Mouse (Mus musculus): ENCODE data around the gene Olfr194. TPM values are rescaled to one million over a fixed set of nuclear protein-coding genes. Genes with fewer than 3 reads are reported as not detected.
"Not testable (repeated sequence)": the region's sequence is repeated elsewhere in the genome, so short reads cannot be mapped to it uniquely, and the experiment has no call there.

The Olfr194 gene
- polyA plus RNA-seq, 1 experiment, result not detected

DNA sequence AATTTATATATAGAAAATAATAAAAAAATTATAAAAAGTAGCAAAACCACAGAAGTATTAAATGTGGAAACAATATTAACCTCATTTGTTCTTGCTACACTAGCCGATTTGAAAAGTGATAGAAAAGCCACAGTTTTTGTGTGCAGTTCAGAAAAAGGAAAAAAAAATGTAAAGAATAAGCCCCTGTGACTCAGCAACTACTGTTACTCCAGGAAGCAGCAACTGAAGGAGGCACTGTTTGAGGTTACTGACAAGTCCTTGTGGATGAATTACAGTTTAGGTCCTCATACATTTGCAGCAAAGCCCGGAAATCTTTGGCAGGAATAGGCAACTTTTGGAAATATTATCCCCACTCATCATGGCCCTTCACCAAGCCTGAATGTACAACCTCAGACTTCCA, 15.6 kb downstream of the Olfr194 start:
- Histone ChIP-seq H3K4me1 (ENCODE audit: control insufficient read depth, insufficient read depth, insufficient read length, low read length) (no peaks in the 10 kb centered on the region), H3K4me3 (ENCODE audit: low read depth, low read length) (no peak overlapping the region), H3K36me3 (ENCODE audit: control insufficient read depth, insufficient read depth, low read length) (no peaks in the 10 kb centered on the region), H3K27me3 (ENCODE audit: control insufficient read depth, insufficient read depth, low read length) (no peaks in the 10 kb centered on the region), H3K27ac (ENCODE audit: insufficient read depth, low read depth, low read length) (no peak overlapping the region)
- 84% methylated on average over 2 of the region's 2 CpGs for WGBS
- no peak for TF ChIP-seq CTCF (IDR thresholded peaks at IDR 0.05; ENCODE audit: extremely low read depth, insufficient read length, insufficient replicate concordance, low read depth, low read length)
- no peak for TF ChIP-seq POLR2A (IDR thresholded peaks at IDR 0.05; ENCODE audit: low read depth, low read length)

DNA sequence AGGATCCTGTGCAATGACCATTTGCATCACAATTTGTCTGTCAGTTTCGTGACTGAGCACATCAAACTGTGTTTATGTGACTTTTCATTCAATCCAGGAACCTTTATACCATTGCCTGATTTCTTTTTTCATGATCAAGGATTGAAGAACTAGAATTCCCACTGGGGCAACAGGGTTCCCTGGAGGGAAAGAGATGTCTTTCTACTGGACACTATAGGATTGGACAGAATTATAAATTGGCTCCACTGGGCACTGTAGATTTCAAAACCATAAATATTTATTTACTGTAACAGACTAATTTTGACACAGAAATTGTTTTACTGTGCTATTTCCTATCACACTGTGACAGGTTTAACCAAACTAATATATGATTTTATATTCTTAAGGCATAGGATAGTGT, 31.1 kb downstream of the Olfr194 start, which contains the start of gene Olfr191:
Gene Olfr191 (minus strand): TSS at position 101 of the 400 bp plus-strand sequence.
- not testable (repeated sequence) for H3K4me3 ChIP-seq (ENCODE audit: low read depth, low read length); H3K27ac ChIP-seq (ENCODE audit: insufficient read depth, low read depth, low read length); H3K4me1 ChIP-seq (ENCODE audit: control insufficient read depth, insufficient read depth, insufficient read length, low read length); H3K36me3 ChIP-seq (ENCODE audit: control insufficient read depth, insufficient read depth, low read length); H3K27me3 ChIP-seq (ENCODE audit: control insufficient read depth, insufficient read depth, low read length)
- WGBS, result 48% methylated on average over 1 of the region's 1 CpGs

DNA sequence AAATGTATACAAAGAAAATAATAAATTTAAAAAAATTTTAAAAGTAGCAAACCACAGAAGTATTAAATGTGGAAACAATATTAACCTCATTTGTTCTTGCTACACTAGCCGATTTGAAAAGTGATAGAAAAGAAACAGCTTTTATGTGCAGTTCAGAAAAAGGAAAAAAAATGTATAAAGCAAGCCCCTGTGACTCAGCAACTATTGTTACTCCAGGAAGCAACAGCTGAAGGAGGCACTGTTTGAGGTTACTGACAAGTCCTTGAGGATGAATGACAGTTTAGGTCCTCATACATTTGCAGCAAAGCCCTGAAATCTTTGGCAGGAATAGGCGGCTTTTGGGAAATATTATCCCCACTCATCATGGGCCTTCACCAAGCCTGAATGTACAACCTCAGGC, 39.8 kb downstream of the Olfr194 start:
- not testable (repeated sequence) for H3K4me3 ChIP-seq (ENCODE audit: low read depth, low read length); H3K36me3 ChIP-seq (ENCODE audit: control insufficient read depth, insufficient read depth, low read length); H3K27ac ChIP-seq (ENCODE audit: insufficient read depth, low read depth, low read length); H3K27me3 ChIP-seq (ENCODE audit: control insufficient read depth, insufficient read depth, low read length); H3K4me1 ChIP-seq (ENCODE audit: control insufficient read depth, insufficient read depth, insufficient read length, low read length)
- 76% methylated on average over 2 of the region's 2 CpGs for WGBS

DNA sequence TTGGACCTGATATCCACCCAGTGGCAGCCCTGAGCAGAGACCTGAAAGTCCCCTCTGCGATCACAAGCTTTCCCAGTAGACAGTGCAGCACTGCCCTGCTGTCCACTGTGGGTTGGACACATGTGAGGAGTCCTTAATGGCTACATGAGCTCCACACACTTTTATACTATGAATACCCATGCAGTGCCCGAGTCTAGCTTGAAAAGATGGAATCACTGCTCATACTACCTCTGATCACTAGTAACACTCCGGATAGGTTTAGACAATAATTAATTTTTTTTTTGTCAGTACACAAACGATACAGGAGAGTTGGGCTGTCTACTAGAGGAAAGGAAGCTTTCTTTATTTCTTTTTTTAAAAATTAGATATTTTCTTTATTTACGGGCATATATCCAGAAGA, 43.0 kb downstream of the Olfr194 start, which contains the start of gene Olfr190:
Gene Olfr190 (minus strand): TSS at position 101 of the 400 bp plus-strand sequence.
- 80% methylated on average over 5 of the region's 5 CpGs for WGBS
- H3K27me3 ChIP-seq (ENCODE audit: control insufficient read depth, insufficient read depth, low read length), result no peaks in the 10 kb centered on the region
- no peak within 1 kb of the TSS for H3K4me3 ChIP-seq (ENCODE audit: low read depth, low read length)
- no peak for TF ChIP-seq CTCF (IDR thresholded peaks at IDR 0.05; ENCODE audit: extremely low read depth, insufficient read length, insufficient replicate concordance, low read depth, low read length)
- no peak for TF ChIP-seq POLR2A (IDR thresholded peaks at IDR 0.05; ENCODE audit: low read depth, low read length)
- no peaks in the 10 kb centered on the region for H3K36me3 ChIP-seq (ENCODE audit: control insufficient read depth, insufficient read depth, low read length)
- no peaks in the 10 kb centered on the region for H3K4me1 ChIP-seq (ENCODE audit: control insufficient read depth, insufficient read depth, insufficient read length, low read length)
- no peak within 1 kb of the TSS for H3K27ac ChIP-seq (ENCODE audit: insufficient read depth, low read depth, low read length)

DNA sequence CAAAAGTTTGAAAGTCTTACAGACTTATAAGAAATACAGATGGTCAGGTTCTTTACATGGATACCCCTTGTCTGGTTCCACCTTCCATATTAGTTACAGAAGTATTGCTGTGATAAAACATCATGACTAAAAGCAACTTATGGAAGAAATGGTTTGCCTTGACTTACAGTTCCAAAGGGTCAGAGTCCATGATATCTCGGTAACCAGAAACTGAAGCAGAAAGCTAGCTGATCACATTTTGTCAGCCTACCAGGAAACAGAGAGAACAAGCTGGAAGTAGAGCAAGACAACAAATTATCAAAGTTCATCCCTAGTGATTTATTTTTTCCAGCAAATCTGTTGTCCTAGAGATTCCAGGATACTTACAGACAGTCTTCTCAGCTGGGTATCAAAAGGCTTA, 47.3 kb downstream of the Olfr194 start:
- no peak overlapping the region for H3K4me3 ChIP-seq (ENCODE audit: low read depth, low read length)
- no peaks in the 10 kb centered on the region for H3K4me1 ChIP-seq (ENCODE audit: control insufficient read depth, insufficient read depth, insufficient read length, low read length)
- H3K27me3 ChIP-seq (ENCODE audit: control insufficient read depth, insufficient read depth, low read length), result no peaks in the 10 kb centered on the region
- no peaks in the 10 kb centered on the region for H3K36me3 ChIP-seq (ENCODE audit: control insufficient read depth, insufficient read depth, low read length)
- 48% methylated on average over 1 of the region's 1 CpGs for WGBS
- TF ChIP-seq CTCF (IDR thresholded peaks at IDR 0.05; ENCODE audit: extremely low read depth, insufficient read length, insufficient replicate concordance, low read depth, low read length) (no peak), POLR2A (IDR thresholded peaks at IDR 0.05; ENCODE audit: low read depth, low read length) (no peak)
- no peak overlapping the region for H3K27ac ChIP-seq (ENCODE audit: insufficient read depth, low read depth, low read length)

DNA sequence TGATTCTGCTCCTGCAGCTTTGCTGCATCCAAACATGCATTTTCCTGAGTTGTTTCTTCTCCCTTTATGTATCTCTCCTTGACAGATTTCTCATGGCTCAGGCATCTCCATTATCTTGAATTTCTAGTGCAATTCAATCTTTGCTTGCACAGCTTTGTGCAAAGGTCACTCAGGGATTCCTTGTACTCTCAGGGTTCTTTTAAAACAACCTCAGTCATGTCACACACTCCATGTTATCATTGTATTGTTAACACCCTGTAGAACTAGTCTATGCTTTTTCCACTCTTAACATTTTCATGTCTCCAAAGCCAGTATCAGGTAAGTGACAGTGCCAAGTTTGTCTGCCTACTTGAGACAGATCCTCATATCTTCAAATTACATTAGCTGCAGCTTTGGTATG, 49.1 kb downstream of the Olfr194 start:
- Histone ChIP-seq H3K4me1 (ENCODE audit: control insufficient read depth, insufficient read depth, insufficient read length, low read length) (no peaks in the 10 kb centered on the region), H3K27ac (ENCODE audit: insufficient read depth, low read depth, low read length) (no peak overlapping the region), H3K27me3 (ENCODE audit: control insufficient read depth, insufficient read depth, low read length) (no peaks in the 10 kb centered on the region), H3K4me3 (ENCODE audit: low read depth, low read length) (no peak overlapping the region), H3K36me3 (ENCODE audit: control insufficient read depth, insufficient read depth, low read length) (no peaks in the 10 kb centered on the region)
- no peak for TF ChIP-seq POLR2A (IDR thresholded peaks at IDR 0.05; ENCODE audit: low read depth, low read length)
- TF ChIP-seq CTCF (IDR thresholded peaks at IDR 0.05; ENCODE audit: extremely low read depth, insufficient read length, insufficient replicate concordance, low read depth, low read length), result no peak

Other genes with a start within 250 kb of the Olfr194 start
- gene Olfr177, start 246.3 kb downstream of the Olfr194 start, polyA plus RNA-seq (2012; rRNA removed), result not detected in 2 replicates
- gene Olfr178, start 229.0 kb downstream of the Olfr194 start, polyA plus RNA-seq (2012; rRNA removed), result not detected in 2 replicates
- not detected in 2 replicates for gene Olfr181, start 192.3 kb downstream of the Olfr194 start, polyA plus RNA-seq (2012; rRNA removed)
- not detected in 2 replicates for gene Olfr180, start 191.7 kb downstream of the Olfr194 start, polyA plus RNA-seq (2012; rRNA removed)
- not detected in 2 replicates for gene Olfr183, start 125.7 kb downstream of the Olfr194 start, polyA plus RNA-seq (2012; rRNA removed)
- not detected in 2 replicates for gene Olfr186, start 90.8 kb downstream of the Olfr194 start, polyA plus RNA-seq (2012; rRNA removed)
- not detected in 2 replicates for gene Olfr187, start 81.3 kb downstream of the Olfr194 start, polyA plus RNA-seq (2012; rRNA removed)
- not detected in 2 replicates for gene Olfr190, start 43.1 kb downstream of the Olfr194 start, polyA plus RNA-seq (2012; rRNA removed)
- not detected in 2 replicates for gene Olfr191, start 31.2 kb downstream of the Olfr194 start, polyA plus RNA-seq (2012; rRNA removed)
- gene Olfr193, start 9.2 kb downstream of the Olfr194 start, polyA plus RNA-seq (2012; rRNA removed), result not detected in 2 replicates
- not detected in 2 replicates for gene Olfr195, start 26.0 kb upstream of the Olfr194 start, polyA plus RNA-seq (2012; rRNA removed)
- gene Olfr196, start 49.4 kb upstream of the Olfr194 start, polyA plus RNA-seq (2012; rRNA removed), result not detected in 2 replicates
- not detected in 2 replicates for gene Olfr198, start 82.5 kb upstream of the Olfr194 start, polyA plus RNA-seq (2012; rRNA removed)
- not detected in 2 replicates for gene Olfr199, start 98.7 kb upstream of the Olfr194 start, polyA plus RNA-seq (2012; rRNA removed)
- gene Olfr201, start 151.6 kb upstream of the Olfr194 start, polyA plus RNA-seq (2012; rRNA removed), result not detected in 2 replicates
- not detected in 2 replicates for gene Olfr202, start 165.7 kb upstream of the Olfr194 start, polyA plus RNA-seq (2012; rRNA removed)
- not detected in 2 replicates for gene Olfr203, start 177.8 kb upstream of the Olfr194 start, polyA plus RNA-seq (2012; rRNA removed)
- not detected in 2 replicates for gene Olfr204, start 197.2 kb upstream of the Olfr194 start, polyA plus RNA-seq (2012; rRNA removed)
- not detected in 2 replicates for gene Olfr205, start 210.1 kb upstream of the Olfr194 start, polyA plus RNA-seq (2012; rRNA removed)
- not detected in 2 replicates for gene Olfr206, start 228.2 kb upstream of the Olfr194 start, polyA plus RNA-seq (2012; rRNA removed)
- gene Olfr209, start 242.9 kb upstream of the Olfr194 start, polyA plus RNA-seq (2012; rRNA removed), result not detected in 2 replicates